Mouse (Mus musculus): ENCODE measurements around the gene Sept3.
"Not testable (repeated sequence)": the region's sequence is repeated elsewhere in the genome, so short reads cannot be mapped to it uniquely, and the experiment has no call there.

The Sept3 gene

DNA sequence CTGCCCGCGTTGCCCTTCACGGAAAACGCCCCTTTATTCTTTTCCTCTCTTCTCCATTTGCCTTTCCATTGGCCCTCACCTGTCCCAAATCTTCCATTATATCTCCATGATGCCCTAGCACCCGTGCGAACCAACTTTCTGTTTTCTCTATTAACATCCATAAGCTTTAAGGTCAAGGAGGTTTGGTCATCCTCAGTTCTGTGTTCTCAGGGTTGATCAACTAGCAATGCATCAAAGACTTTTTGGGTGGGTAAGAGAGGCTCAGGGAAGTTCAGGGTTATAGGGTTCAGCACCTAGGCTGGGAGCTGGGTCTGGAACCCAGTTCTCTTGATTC lies at the start of gene Sept3:
TSS of gene Sept3 (plus strand) at position 301 of the 334 bp plus-strand sequence.
- DNase-seq (ENCODE audit: low spot score in 2 of 2): no peak

- no peak for DNase-seq (ENCODE audit: low spot score in 2 of 2)
Observed at GRCm38 (mm10) chr15:82225769-82226168, 48.9 kb upstream of the Sept3 start.

DNA sequence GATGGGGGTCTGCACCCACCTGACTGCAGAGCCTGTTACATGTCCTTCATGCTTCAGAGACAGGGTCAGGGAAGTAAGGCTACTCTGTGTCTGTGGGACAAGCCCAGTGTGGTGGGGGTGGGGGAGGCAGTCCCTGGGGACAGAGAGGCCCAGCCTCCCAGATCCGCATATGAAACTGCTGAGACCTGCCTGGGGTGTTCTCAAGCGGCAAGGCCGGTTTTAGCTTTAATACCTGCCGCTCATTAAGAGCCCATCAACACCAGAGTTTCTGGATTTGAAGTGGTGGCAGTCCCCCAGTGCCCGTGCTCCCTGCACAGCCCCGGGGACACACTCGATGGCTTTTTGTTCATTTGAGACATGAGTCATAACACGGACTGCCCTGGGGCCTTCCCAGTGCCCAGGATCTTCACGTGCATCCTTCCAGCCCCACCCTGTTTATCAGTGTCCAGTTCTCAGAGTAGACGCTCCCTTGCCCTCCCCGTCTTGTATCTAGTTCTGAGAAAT lies 45.1 kb upstream of the Sept3 start:
- peak in 1 of 2 experiments; percentile 56 for DNase-seq (ENCODE audit: low spot score in 2 of 2)

DNA sequence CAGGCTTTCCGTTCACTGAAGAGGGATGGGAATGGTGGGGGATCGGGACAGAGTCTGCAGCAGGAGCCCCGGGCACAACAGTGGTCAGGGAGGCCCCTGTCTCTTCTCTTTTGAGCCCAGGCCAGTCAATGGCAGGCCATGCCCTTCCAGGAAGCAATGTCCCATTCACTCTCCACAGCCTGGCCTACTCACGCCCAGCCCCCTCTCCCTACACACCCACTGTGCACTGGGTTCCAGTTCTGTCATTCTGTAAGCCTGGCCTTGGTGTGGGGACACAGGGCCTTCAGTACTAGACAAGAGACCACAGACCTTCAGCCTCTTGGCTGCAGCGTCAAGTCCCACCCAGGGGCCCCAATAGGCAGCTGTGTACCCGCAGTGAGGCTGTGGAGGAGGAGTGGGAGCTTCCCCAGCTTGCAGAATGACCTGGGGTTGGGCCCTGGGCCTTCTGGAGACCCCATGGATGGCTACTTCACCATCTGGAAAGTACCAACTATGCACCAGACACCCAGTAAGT lies 44.5 kb upstream of the Sept3 start:
- DNase-seq (ENCODE audit: low spot score in 2 of 2): no peak

GRCm38 (mm10) chr15:82231100-82231499 lies 43.6 kb upstream of the Sept3 start:
- DNase-seq (ENCODE audit: low spot score in 2 of 2): no peak

DNA sequence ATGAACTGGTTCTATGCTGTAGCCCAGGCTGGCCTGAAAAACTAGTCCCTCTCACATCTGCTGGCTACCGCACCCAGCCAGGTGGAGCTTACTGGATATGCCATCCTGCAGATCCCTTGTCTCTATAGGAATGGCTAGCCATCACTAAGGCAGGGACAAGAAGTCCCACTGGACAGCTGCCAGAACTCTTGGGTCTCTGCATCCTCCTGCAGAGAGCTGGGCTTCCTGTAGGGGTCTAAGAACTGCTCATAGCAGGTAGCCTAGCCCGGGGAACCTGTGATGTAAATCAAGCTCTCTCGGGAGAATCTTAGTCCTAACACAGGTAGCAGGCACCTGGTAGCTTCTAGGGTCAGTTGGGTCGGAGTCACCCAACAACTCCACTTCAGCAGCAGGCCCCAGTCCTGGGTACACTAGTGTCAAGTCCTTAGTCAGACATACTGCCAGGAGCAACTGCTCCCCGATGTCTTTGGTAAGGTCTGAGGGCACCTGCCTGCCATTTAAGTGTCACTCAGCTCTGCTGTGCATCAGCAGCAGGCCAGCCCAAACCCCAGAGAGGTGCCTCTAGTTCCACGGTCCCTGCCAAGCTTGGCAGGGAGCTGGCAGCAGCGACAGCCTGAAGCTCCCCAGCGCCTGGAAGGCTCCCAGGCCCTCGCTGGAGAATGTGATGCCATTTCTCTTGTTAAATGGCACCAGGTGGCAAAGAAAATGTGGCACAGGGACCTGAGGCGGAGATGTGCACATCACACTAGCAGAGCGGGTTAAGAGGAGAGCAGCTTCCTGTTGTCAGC lies 42.9 kb upstream of the Sept3 start:
- DNase-seq (ENCODE audit: low spot score in 2 of 2): no peak

DNA sequence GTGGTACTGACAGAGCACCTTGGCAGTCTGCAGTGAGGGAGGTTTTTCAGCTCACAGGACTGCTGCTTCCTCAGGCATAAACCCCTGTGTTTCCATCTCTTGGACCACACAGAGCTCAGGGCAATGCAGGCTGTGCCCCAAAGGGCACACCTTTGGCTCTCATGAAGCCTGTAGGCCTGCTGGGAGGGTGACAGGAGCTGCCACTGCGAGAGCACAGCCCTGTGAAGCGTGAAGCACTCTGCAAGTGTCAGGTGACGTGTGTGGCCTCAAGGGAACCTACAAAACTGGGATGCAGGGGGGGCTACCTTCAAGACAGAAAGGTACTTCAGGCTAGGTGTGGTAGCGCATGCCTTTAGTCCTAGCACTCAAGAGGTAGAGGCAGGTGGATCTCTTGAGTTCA lies 42.0 kb upstream of the Sept3 start:
- DNase-seq (ENCODE audit: low spot score in 2 of 2): no peak

DNA sequence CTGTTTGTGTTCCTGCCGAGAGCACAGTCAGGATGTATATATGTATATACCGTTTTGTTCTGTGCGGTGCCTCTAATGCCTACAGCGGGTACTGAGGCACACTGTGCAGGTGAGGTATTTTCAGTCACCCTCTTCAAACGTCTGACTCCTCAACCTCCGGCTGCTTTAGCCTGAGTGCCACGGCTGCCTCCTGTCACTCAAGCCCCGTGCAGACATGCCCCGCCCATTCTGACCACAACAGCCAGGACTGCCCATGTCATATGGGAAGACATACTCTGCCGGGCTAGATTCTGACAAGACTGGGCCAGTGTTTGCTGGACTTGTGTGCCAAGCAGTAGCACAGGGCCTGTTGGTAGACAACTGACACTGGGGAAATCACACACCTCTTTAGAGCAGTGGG lies 39.0 kb upstream of the Sept3 start:
- no peak for DNase-seq (ENCODE audit: low spot score in 2 of 2)

DNA sequence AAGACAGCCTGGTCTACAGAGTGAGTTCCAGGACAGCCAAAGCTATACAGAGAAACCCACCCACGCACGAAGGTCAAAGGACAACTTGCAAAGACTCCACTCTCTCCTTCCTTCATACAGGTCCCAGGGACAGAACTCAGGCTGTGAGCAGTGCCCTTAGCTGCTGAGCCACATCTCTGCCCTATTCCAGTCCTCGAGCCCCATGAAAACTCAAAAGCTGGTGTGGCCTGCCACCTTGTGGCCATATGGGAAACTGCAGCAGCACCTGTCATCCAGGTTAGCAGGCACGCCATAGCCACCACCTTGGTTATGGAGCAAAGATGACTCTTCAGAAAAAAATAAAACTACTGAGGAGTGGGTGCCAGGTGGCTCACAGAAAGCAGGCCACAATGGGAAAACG lies 38.1 kb upstream of the Sept3 start:
- DNase-seq (ENCODE audit: low spot score in 2 of 2): peak; percentile 78 to 87

- DNase-seq (ENCODE audit: low spot score in 2 of 2): no peak
Observed at GRCm38 (mm10) chr15:82243311-82243710, 31.4 kb upstream of the Sept3 start.

- DNase-seq (ENCODE audit: low spot score in 2 of 2): no peak
Observed at GRCm38 (mm10) chr15:82243742-82244114, 31.0 kb upstream of the Sept3 start.

GRCm38 (mm10) chr15:82244115-82244804 lies 30.4 kb upstream of the Sept3 start, which contains the start of gene Cenpm:
Gene Cenpm, minus strand, starts transcription at chr15:82244748.
- DNase-seq (ENCODE audit: low spot score in 2 of 2): peak; percentile 86 to 90

DNA sequence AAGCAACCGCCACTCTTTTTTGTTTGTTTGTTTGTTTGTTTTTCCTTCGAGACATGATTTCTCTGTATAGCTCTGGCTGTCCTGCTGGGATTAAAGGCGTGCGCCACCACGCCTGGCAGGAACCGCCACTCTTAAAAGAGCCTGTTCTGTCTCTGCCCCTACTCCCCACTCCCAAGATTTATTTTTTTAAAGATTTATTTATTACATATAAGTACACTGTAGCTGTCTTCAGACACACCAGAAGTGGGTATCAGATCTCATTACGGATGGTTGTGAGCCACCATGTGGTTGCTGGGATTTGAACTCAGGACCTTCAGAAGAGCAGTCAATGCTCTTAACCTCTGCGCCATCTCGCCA lies 29.9 kb upstream of the Sept3 start:
- not testable (repeated sequence) for DNase-seq (ENCODE audit: low spot score in 2 of 2)

- no peak for DNase-seq (ENCODE audit: low spot score in 2 of 2)
Observed at GRCm38 (mm10) chr15:82247131-82247776, 27.4 kb upstream of the Sept3 start.

DNA sequence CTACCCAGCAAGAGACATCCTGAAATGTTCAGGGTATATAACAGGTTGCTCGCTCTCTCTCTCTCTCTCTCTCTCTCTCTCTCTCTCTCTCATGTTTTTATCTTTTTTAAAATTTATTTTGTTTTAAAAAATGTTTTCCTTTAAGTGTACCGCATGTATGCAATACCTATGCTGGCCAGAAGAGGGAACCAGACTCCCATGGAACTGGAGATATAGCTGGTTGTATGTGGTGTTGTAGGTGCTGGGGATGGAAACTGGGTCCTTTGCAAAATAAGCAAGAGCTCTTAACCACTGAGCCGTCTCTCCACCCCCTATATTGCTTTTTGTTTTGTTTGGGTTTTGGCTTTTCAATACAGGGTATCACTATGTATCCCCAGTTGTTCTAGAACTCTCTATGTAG lies 23.1 kb upstream of the Sept3 start:
- no peak for DNase-seq (ENCODE audit: low spot score in 2 of 2)

DNA sequence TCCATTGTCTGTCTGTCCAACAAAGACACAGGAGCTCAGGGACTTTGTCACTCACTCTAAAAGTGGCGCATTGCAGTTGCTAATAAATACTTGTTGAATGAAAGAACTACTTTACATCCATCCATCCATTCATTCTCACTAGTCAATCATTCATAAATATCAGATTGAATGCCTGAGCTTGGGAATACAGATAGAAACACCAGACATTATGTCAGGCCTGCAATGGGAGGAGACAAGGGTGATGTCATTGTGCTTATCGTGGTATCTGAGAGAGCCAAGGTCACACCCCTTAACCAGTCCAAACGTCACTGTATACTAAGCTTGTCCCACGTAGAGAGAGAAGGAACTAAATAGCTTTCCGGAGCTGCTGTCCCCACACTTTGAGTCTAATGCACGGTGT lies 22.6 kb upstream of the Sept3 start, which contains the start of gene 1500009C09Rik:
TSS of gene 1500009C09Rik (plus strand) at position 301 of the 400 bp plus-strand sequence.
- no peak for DNase-seq (ENCODE audit: low spot score in 2 of 2)

- no peak for DNase-seq (ENCODE audit: low spot score in 2 of 2)
Observed at GRCm38 (mm10) chr15:82255248-82255647, 19.4 kb upstream of the Sept3 start.

DNA sequence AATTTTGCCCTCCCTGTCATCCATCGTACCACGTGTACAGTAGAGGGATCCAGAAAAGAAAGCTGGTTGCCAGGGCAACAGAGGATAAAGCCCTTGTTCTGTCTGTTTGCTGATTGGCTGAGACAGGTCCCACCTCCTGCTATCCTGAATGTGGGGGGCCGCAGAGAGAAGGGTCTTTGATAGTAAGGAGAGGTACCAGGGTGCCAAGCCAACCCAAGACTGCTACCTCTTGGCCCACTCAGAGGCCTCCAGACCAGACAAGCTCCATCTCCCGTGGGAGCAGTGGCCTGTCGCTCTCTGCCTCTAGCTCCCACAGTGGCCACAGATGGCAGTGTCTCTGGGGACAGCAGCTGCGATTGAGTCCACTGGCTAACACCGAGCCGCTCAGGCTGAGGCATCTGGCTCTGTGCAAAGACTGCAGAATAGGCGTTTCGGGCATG lies 18.7 kb upstream of the Sept3 start:
- DNase-seq (ENCODE audit: low spot score in 2 of 2): no peak

- DNase-seq (ENCODE audit: low spot score in 2 of 2): peak; percentile 56 to 78
Observed at GRCm38 (mm10) chr15:82259510-82259909, 15.2 kb upstream of the Sept3 start.

GRCm38 (mm10) chr15:82266356-82266755 lies 8.3 kb upstream of the Sept3 start:
- peak; percentile 42 to 62 for DNase-seq (ENCODE audit: low spot score in 2 of 2)

GRCm38 (mm10) chr15:82268185-82268584 lies 6.5 kb upstream of the Sept3 start:
- no peak for DNase-seq (ENCODE audit: low spot score in 2 of 2)

DNA sequence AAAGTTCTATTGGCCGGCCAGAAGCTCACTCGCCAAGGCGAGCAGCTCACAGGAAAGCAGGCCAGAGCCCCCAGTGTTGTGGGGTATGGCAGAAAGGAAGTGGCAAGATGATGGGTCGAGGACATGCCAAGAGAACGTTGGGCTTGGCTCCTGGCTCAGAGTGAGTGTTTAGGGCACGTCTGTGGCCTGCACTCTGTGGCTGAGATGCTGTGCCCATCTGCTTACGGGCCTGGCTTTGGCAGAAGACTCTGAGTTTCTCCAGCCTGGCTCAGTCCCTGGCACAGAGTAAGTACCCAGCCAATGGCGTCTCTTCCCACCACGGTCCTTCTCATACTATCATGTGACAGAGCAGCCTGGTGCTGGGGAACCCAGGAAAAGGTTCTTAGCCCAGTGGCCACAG lies 5.9 kb upstream of the Sept3 start:
- DNase-seq (ENCODE audit: low spot score in 2 of 2): no peak
